Mouse (Mus musculus): ENCODE data around the gene Clstn2. TPM values are rescaled to one million over a fixed set of nuclear protein-coding genes. Genes with fewer than 3 reads are reported as not detected.

The Clstn2 gene
- total RNA-seq, 2 experiments from 2014 or later, result 3.8 to 4.3 TPM

DNA sequence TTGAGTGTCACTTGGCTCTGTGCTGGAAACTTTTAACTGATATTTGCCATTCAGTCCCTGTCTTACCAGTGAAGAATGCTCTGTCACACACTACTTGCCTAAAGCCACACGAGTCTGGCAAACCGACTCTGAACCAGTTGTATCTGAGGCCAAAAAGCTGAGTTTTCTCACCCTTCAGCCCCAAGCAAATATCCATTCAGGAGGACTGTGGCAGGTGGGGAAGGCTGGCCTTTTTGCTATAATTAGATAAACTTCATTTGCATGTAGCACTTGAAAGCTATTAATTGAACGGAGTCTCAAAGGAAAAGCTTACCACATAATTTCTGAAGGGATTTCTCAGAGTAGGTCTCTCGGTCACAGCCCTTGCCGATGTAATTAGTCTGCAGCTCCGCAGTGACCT, 491.6 kb downstream of the Clstn2 start:
- DNase-seq, result no peak

DNA sequence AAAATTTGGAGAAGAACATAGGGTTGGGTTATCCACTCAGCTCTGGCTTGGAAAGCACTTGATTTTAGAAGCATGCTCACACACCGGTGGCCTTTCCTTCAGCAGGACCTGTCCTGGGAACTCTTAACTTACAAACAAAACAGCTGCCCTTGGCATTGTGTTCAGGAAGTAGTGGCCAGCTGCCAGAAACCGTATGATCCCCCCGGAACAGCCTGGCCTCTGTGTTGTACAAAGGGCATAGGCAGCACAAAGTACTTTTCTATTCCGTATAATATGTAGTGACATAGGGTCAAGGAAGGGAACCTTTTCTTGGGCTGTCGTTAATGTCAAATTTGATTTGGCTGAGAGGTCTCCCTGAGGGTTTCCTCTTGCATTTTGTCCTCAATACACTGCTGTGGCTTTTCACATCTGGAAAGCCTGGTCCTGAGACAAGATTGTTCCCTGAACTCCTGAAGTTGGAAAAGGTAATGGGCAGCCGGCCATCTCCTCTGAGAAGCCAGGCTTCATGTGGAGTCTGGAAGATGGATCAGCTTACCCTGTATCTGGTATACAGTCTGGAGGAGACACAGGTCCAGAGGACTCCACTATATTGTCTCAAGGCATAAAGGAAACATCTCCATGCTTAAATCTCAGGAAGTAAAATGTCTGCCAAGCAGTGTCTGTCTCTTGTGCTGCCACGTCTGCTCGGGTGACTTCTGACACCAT, 494.8 kb downstream of the Clstn2 start:
- DNase-seq, result peak; percentile 31

DNA sequence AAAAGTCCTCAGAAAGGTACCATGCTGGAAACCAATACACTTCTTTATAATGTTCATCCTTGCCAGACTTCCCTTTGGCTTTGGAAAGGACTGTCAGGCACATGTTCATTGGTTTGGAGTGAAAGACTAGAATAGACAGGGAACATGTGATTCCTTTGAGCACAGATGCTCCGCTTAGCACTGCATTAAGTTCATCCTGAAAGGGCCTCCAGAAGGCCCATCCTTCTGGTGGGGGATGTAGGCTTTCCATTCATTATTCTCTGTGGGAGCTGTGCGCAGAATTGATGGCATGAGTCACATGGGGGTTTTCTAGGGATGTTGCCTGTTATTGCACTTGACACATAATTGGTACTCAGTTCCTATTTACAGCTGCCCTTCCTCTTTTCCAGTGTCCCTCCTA, 498.8 kb downstream of the Clstn2 start:
- DNase-seq, result no peak

DNA sequence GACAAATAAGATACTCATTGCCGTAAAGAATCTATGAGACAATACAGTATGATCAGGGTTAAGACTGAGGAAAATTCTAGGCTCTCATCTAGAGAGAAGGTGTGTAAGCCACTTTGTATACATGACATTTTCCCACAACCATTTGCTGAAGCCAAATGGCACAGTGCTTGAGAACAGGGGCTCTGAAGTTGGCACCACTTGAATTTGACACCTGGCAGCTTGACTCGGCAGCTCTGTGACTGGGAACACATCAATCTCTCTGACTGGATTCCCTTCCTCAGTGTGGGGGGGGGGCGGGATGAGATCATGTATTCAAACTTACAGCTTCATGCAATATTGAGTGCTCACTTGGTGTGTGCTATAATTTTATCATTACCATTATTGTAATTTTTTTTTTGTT, 499.7 kb downstream of the Clstn2 start:
- DNase-seq, result no peak

DNA sequence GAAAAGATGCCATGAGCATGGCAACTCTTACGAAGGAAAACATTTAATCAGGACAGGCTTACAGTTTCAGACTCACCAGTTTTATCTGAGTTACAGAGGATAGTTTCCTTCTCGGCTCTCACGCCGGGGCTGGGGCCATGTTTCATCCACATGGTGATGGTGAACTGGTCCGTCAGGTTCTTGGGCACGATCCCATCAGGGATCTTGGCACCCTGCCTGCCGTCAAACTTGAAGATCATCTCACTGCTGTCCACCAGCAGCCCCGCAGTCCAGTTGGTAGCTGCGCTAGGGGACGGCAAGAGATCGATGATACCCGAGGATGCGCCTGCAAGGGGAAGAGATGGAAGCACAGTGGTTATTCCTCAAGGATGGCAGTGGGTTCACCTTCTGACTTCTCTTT, 500.4 kb downstream of the Clstn2 start:
- peak; percentile 11 for DNase-seq

DNA sequence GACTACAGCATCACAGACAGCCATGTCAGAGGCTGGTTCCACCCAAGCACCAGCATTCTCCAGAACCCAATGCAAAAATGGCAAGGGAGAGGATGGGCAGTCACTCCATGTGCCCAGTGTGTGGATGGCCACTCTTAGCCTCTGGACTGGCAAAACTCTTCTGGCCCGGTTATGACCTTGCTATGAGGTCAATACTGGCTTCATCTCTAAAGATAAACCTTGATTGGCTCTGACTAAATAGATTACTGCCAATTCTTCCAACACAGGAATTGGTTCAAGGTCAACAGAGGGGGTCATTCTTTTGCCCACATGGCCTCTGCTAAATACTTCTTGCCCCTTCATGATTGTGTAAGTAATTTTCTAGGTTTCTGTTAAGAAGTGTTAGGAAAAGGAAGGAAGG, 505.1 kb downstream of the Clstn2 start:
- no peak for DNase-seq

DNA sequence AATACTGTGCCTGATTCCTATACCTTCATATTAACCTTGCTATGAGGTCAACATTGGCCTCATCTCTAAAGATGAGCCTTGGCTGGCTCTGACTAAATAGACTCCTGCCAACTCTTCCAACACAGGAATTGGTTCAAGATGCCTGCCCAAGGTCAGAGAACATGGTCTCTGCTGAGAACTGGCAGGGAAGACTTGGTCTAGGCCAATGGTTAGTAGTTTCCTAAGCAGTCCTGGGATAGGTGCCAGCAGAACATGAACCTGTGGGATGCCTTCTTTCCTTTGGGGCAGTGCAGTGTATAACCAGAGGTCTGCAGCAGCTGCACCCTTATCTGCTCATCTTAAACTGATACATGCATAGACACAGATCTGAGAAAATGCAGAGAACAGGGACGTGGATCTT, 505.7 kb downstream of the Clstn2 start:
- peak; percentile 11 for DNase-seq

DNA sequence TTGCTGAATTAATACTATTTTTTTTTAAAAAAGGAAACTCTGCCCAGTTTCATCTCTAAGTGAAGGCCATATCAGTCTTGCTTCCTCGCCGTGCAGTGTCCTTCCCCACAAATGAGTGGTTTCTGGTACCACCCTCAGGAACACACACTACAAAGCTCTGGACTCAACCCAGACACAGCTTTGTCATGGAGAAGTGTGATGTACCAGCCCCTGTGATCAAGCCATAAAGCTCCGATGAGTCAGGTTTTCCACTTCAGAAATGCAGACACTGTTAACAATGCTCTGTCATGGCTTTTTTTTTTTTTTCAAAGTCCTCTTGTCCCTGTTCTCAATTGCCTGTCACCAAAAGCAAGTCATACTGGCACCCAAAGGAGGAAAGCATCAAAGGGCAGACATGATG, 507.4 kb downstream of the Clstn2 start:
- DNase-seq, result no peak

DNA sequence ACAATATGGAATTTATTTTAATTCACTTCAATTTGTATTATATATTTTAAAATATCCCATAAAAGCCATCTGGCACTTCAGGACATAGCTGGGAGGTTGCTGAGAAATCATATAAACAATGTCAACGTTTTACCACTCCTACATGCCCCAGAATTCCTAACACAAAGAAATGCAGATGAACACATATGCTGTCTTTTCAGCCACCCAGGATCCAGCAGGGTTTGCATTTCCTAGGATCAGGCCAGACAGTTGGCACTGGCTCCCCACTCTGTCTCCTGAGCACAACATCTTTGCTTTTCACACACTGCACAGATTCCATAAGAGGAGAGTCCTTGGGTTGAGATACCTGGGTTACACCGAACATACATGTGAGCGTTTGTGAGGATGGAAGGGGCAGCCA, 508.1 kb downstream of the Clstn2 start:
- no peak for DNase-seq

DNA sequence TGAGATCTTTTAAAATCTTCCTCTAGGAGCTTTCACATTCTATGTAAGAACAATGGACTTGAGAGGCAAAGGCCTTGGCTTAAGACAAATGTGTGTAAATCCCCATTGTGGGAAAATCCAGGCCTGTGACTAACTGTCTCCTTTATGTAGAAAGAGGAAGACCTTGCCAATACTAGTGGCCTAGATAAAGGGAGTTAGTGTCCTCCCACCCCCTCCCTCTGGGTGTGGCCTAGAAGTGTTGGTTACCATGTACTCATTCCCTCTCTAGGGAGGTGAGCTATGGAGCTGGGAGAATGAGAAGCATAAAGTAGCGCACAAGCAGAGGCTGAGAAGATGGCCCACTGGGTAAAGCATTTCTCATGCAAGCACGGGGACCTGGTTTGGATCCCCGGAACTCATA, 512.2 kb downstream of the Clstn2 start:
- no peak for DNase-seq

DNA sequence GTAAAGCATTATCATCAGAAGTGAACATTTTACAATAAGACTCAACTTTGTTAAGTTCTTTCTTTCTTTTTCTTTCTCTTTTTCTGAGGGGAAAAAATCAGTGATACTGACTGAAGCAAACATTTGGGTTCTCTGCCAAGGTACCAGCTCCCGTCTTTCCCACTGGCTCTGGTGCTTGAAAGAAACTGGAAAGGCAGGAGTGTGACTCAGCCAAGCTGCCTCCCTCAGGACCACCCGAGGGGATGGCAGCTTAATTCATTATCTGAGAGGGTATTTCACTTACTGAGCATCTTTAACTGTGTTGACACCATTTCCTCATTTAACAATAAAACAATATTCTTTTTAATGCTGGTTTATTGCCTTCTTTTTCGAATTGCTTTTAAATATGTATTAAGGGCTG, 516.0 kb downstream of the Clstn2 start:
- no peak for DNase-seq

DNA sequence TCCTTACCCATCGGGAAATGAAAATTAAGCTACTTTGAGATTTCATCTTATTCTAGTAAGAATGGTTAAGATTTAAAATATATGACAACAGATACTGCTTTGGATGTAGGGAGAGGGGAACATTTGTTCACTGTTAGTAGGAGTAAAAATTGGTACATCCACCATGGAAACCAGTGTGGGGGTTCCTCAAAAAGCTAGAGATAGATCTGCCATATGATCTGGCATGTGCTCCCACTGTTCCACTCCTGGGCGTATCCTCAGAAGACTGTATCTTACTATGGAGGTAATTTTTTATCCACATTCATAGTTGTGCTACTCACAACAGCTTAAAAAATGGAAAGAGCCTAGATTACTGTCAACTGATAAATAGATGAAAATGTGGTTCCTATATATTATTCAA, 518.3 kb downstream of the Clstn2 start:
- no peak for DNase-seq

DNA sequence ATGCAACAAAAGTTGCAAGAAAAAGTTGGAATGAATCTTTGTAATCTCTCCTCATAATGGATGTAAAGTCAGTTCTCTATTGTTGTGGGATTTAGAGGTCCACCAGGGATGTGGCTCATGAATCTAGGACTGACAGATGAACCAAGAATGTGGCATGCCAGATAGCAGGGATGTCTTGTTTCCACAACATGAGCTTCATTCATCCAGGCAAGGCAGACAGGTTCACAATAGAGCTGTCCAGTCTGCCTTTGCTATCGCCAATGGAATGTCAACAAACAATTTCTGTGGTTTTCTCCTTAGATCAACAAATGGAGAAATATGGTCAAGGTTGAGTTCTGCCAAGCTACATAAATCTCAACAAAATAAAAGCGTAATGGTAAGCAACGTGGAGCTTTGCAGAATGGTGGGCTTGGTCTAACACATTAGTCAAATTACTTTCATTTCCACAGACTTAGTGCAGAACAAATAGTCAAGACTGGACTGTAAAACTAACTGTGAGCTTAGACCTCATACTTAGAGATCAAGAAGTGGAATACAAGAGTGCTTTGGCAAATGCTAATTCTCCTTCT, 520.6 kb downstream of the Clstn2 start:
- DNase-seq, result no peak

DNA sequence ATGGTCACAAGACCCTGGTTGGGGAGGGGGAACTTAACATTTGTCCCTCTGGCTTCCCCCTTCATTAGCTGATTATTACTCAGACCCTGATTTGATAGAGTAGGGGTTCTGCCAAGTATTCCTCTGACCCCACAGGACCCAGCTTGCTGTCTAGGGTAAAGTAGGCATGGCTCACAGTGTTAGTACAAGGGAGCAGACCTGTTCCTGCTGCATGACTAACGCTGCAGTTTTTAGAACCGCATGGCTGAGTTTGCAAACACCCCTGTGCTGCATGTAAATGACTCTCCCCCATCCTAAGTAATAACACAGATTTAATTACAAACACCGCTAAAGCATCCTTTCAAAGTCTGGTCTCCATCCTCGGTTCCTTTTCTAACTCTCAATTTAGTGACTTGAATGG, 531.6 kb downstream of the Clstn2 start:
- no peak for DNase-seq

DNA sequence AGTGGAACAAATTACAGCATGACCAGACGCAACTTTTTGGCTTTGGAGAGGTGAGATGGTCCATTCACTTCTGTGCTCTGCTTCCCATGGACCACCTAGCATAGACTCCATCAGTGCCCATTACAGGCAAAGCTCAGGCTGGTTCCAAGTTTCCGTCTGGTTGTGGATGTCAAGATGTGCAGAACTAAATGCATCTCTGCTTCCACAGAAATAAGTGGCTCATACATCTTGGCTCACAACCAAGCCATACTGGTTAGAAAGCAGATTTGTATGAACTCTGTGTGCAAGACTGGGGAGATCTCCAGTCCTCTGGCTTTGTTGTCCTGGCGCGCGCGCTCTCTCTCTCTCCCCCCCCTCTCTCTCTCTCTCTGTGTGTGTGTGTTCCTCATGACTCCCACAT, 537.9 kb downstream of the Clstn2 start:
- DNase-seq, result no peak

DNA sequence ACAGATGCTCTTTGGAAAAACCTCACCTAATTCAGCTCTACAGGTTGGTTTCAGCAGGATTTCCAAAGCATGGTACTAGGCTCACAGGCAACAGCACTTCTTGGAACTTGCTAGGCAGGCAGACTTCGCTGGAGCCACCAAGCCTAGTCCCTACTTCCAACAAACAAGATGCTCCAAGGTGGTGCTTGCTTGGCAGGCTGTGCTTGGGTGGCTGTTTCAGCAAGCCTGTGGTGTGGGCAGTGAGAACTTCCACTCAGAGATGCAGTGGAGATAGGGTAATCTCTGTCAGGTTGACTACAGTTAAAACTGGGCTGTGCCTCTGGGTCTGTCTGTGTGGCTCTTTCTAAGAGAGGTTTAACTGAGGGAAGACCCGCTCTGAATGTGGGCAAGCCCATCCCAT, 541.4 kb downstream of the Clstn2 start:
- no peak for DNase-seq

DNA sequence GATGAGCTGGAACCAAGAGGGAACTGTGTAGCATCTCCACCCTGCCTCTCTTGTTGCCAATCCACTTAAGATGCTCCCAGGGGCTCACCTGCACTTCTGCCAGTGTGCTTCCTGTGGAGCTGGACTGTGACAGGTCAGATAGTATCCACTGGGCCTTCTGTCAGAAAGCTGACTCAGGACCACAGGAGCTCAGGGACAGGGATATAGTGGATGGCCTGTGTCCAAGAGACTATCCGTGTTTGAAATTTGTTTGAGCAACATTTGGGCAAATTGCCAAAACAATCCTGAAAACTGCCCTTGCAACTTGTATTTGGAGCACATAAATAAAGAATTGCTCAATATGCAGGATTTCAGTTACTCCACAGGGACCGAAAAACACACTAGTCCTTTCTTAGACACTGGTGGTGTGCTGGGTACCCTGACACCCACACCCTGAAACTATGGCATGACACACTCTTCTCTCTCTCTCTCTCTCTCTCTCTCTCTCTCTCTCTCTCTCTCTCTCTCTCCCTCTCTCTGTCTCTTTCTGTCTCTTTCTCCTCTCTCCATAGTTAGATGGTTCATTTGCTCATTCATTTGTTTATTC, 542.3 kb downstream of the Clstn2 start:
- no peak for DNase-seq

DNA sequence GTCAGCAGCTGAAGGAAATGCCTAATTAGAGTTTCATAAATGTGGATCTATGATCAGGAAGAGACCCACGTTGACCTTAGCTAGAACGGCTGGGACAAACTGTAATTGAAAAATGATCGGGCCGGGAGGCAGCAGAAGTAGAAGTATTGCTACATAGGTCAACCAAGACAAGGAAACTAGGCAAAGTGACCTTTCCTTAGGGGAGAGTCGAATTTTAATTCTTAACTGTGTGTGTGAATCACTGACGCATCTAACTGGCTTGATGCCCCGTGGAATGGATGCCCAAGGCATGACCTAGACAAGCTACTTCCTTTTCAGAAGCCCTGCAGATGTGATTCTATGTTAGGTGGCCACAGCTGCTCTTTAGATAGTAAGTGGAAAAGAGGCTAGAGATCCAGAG, 546.2 kb downstream of the Clstn2 start:
- DNase-seq, result no peak

DNA sequence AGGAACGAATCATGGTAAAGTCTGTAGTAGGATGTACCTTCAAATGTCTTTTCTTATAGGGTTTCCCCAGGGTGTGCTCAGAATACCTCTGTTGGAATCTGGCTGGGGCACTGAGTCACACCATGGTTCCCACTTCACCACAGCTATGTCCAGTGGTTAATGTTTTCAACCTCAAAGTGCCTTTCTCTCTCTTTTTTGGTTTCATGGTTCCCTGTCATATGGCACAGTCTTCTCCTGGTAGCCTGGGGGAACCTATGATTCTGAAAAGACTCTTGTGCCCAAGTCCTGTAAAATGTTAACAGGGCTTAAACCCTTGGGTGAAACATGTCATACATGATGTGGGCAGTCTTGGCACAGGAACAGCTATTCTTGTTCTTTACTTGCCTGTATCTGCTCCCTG, 551.8 kb downstream of the Clstn2 start:
- no peak for DNase-seq

DNA sequence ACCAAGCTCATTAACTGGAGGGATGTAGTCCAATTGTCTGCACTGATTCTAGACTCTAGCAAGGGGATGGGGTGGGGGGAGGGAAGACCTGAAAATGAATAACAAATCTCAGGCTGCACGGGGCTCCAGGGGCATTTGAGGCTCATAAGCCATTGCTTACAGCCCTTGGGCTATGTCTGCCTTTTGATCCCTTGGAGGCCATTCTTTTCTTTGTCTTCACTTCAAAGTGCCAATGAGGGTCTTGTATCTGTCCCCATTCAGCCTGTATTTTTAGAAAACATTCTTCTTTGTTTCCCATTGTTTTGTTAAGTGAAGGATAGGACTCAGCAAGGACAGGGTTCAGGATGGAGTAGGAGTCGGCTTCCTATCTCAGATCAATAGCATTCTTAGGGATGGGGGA, 556.0 kb downstream of the Clstn2 start:
- DNase-seq, result no peak

DNA sequence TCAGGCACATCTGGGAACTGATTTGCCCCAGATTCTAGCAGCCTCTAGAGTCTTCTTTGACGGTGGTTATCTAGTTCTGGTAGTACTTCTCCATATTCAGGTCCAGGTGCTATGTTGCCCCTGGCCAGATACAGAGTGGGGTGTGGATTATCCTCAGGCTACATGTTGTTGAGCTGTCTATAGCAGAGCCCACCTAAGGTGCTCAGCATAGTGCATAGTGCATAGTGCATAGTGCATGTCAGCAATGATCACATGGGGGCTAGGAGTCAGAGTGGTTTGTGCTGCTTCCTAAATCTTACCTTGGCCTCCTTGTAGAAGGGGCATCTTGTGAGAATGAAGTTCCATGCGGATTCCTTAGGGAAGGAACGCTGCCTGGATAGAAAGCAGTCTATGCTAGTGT, 556.5 kb downstream of the Clstn2 start:
- DNase-seq, result no peak

DNA sequence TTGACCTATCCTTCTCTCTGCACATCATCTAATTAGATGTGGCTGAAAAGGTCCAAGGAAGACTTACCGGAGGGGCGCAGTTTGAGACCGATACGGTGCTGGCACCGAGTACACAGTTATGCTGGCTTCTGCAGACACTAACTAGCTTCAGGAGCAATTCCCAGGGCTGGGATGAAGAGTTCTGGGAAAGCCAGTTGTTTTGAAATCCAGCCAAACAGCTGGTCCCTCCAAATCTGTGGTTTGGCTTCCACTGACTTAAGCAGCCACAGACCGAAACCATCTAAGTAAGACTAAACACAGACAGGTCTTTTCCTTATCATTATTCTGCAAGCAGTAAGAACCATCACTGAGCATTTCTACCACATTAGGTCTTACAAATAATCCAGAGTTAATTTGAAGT, 558.1 kb downstream of the Clstn2 start:
- no peak for DNase-seq

DNA sequence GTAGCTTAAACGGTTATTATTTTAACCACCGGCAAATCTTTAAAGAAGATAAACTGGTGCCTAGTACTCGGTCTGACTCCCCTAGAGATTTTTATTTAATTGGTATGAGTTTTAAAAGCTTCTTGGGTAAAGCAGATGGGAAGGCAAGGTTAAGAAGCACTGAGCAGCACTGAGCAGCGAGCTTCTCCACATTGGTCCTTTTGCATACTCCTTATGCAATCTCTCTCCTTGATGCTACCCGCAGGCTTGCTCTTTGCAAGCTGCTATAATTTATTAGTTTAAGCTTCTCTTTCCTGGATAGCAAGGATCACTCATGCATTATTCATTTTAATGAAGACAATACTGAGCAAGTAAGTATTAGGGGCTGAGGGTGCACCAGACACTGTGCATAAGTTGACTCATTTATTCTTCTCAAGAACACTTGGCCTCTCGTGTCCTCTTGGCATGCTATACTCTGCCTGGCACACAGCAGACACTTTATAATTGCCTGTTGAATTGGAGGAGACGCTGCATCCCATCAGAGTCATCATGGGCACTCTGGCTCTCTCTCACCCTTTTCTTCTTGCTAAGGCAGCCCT, 561.9 kb downstream of the Clstn2 start:
- no peak for DNase-seq

DNA sequence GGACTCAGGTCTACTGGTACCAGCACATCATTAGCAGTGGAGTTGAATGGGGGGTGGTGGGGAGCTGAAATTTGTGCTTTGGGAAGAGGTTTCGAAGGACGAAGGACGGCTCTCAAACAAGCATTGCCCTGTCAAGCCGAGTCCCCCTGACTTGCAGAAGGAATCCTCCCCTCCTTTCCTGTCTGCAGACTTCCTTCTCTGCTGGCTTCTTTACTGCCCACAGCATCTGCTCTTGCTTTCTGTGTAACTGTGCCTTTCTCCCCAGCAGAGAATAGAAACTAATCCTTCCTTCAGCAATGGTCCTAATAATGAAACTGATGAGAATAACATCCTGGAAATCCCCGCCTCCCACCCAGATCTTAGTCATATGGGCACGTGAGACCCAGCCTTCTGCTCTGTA, 572.5 kb downstream of the Clstn2 start:
- no peak for DNase-seq
